Mouse (Mus musculus): ENCODE measurements around the gene Vmn1r191. TPM values are rescaled to one million over a fixed set of nuclear protein-coding genes. Genes with fewer than 3 reads are reported as not detected.
"Not testable (repeated sequence)": the region's sequence is repeated elsewhere in the genome, so short reads cannot be mapped to it uniquely, and the experiment has no call there.

The Vmn1r191 gene
- not detected in 2 replicates for polyA plus RNA-seq (2015; fragmentation: Nextera tagmentation; extraction: Ambion mirVana)

GRCm38 (mm10) chr13:22183869-22184268 is at the start of gene Vmn1r191:
Gene Vmn1r191, minus strand, starts transcription at chr13:22183969.
- H3K4me1 ChIP-seq = no peaks in the 10 kb centered on the region
- no peaks in the 10 kb centered on the region for H3K27me3 ChIP-seq (replicated peaks)
- no peak within 1 kb of the TSS for H3K4me3 ChIP-seq (replicated peaks)
- no peak for ATAC-seq (ENCODE audit: insufficient read depth, low FRiP score, low read depth)
- H3K9me3 ChIP-seq = no peaks in the 10 kb centered on the region
- no peak within 1 kb of the TSS for H3K4me2 ChIP-seq
- no peak within 1 kb of the TSS for H3K27ac ChIP-seq
- H3K36me3 ChIP-seq = no peaks in the 10 kb centered on the region
- 56% methylated on average over 1 of the region's 1 CpGs for WGBS
- H3K9ac ChIP-seq = no peak within 1 kb of the TSS

DNA sequence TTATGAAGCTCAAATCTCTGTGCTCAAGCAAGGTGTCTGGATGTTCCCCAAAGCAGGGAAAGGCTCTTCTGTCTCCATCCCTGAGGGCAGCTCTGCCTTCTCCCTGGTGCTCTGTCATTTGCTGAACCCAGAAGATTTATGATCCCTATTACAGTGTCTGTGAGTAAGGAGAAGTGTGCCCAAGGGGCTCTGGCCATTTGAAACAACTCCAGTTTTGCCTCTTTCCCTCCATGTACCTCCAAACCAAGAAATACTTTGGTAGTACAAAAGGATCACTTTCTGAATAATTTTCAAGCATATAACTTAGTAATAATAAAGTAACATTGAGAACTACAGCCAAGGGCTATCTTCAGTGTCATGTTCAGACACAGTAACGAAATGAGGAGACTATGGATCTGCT is 39.3 kb upstream of the Vmn1r191 start, which contains the start of gene Vmn1r193:
TSS of gene Vmn1r193 (minus strand) at position 101 of the 400 bp plus-strand sequence.
- H3K9me3 ChIP-seq; H3K27me3 ChIP-seq (replicated peaks); H3K4me3 ChIP-seq (replicated peaks); H3K4me1 ChIP-seq; ATAC-seq (ENCODE audit: insufficient read depth, low FRiP score, low read depth); H3K4me2 ChIP-seq; H3K27ac ChIP-seq; H3K9ac ChIP-seq; H3K36me3 ChIP-seq: not testable (repeated sequence)
- 78% methylated on average over 1 of the region's 1 CpGs for WGBS

DNA sequence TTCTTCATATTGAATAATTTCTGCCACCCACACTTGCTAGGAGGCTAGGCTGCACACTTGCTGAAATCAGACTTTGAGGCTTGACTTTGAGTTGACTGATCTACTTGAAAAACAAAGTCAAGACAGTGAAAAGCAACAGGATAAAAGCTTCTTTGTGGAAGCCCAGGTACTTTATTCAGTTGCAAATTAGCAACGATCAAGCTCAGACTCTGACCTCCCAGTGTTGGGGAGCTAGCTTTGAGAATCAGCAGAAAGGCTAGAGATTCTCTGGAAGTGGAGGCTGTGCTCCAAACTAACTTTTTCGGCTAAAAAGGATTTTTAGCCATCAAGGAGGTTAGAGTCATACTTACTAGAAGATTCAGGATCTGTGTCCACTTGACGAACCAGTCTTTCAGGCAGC is 9.0 kb upstream of the Vmn1r191 start:
- H3K4me3 ChIP-seq (replicated peaks); H3K9me3 ChIP-seq; H3K4me2 ChIP-seq; H3K4me1 ChIP-seq; H3K36me3 ChIP-seq; H3K27me3 ChIP-seq (replicated peaks); ATAC-seq (ENCODE audit: insufficient read depth, low FRiP score, low read depth); H3K27ac ChIP-seq; H3K9ac ChIP-seq: not testable (repeated sequence)
- WGBS = 71% methylated on average over 3 of the region's 3 CpGs

- Histone ChIP-seq H3K36me3 (no peaks in the 10 kb centered on the region), H3K27me3 (replicated peaks) (no peaks in the 10 kb centered on the region), H3K4me2 (no peak within 1 kb of the TSS), H3K9ac (no peak within 1 kb of the TSS), H3K27ac (no peak within 1 kb of the TSS), H3K4me1 (no peaks in the 10 kb centered on the region), H3K4me3 (replicated peaks) (no peak within 1 kb of the TSS), H3K9me3 (no peaks in the 10 kb centered on the region)
- ATAC-seq (ENCODE audit: insufficient read depth, low FRiP score, low read depth) = no peak
Observed at GRCm38 (mm10) chr13:22191041-22191440, 7.3 kb upstream of the Vmn1r191 start, which contains the start of gene Vmn1r192. Gene Vmn1r192, minus strand, starts transcription at chr13:22191141.

DNA sequence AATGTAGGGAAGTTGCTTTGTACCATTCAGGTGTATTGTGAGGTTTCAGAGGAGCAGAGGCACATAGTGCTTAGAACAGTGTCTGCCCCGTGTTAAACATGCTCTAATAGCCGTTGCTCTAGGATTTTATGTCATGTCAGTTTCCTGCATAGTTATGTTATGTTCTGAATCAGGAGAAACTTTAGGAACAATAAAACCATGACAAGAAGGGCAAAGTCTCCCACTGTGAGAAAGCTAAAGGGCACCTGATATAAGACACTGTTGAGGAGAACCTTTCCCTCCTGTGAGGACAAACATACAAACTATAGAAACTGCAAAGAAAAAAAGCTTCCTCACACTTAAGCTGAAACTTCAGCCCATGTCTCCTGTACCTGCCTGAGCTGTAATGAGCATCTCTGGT is 6.6 kb upstream of the Vmn1r191 start:
- ATAC-seq (ENCODE audit: insufficient read depth, low FRiP score, low read depth) = no peak
- Histone ChIP-seq H3K4me3 (replicated peaks) (no peak overlapping the region), H3K9me3 (no peaks in the 10 kb centered on the region), H3K36me3 (no peaks in the 10 kb centered on the region), H3K27ac (no peak overlapping the region), H3K4me2 (no peak overlapping the region), H3K4me1 (no peaks in the 10 kb centered on the region), H3K9ac (no peak overlapping the region), H3K27me3 (replicated peaks) (no peaks in the 10 kb centered on the region)
- 61% methylated on average over 2 of the region's 2 CpGs for WGBS

GRCm38 (mm10) chr13:22189313-22189712 is 5.5 kb upstream of the Vmn1r191 start:
- ATAC-seq (ENCODE audit: insufficient read depth, low FRiP score, low read depth) = peak; percentile 22; the same call in 1 of the 2 replicates
- Histone ChIP-seq H3K27ac (no peak overlapping the region), H3K9me3 (no peaks in the 10 kb centered on the region), H3K4me2 (no peak overlapping the region), H3K27me3 (replicated peaks) (no peaks in the 10 kb centered on the region), H3K4me1 (no peaks in the 10 kb centered on the region), H3K4me3 (replicated peaks) (no peak overlapping the region), H3K9ac (no peak overlapping the region), H3K36me3 (no peaks in the 10 kb centered on the region)
- WGBS = 30% methylated on average over 2 of the region's 2 CpGs

GRCm38 (mm10) chr13:22168416-22168815 is 15.4 kb downstream of the Vmn1r191 start:
- Histone ChIP-seq H3K9me3 (no peaks in the 10 kb centered on the region), H3K27ac (no peak overlapping the region), H3K4me2 (no peak overlapping the region), H3K36me3 (no peaks in the 10 kb centered on the region), H3K27me3 (replicated peaks) (no peaks in the 10 kb centered on the region), H3K4me1 (no peaks in the 10 kb centered on the region), H3K9ac (no peak overlapping the region), H3K4me3 (replicated peaks) (no peak overlapping the region)
- 90% methylated on average over 15 of the region's 15 CpGs for WGBS
- no peak for ATAC-seq (ENCODE audit: insufficient read depth, low FRiP score, low read depth)

DNA sequence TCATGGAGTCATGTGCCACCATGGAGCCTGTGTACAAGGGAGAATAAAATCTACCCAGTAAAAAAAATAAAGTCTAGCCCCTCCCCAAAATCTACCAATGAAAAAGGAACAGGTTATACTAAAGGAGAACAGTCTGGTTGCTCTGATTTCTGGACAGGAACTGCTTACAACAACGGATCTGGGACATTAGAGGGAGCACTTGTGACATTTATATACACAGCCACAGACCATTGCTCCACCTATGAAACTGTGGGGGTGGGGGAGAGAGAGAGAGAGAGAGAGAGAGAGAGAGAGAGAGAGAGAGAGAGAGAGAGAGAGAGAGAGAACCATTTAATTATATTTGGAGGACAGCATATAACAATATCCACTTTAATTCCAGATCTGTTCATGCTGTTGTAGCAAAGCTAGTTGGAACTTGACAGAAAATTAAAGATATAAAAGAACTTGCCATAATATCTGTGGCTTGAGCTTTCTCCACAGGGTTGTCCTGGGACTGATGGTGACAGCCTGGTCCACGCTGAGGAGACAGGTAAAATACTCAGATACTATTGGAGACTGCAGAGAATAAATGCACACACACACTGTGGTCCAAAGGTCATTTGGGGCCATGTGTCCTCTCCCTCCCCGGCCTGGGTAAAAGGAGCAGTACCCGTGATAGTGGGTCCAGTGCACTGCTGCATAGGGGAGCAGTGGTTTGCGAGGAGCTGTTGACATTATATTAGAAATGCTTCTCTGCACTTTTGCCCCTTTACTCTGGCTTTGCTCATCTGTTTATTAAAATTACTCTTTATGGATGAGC is 47.1 kb downstream of the Vmn1r191 start:
- not testable (repeated sequence) for ATAC-seq (ENCODE audit: insufficient read depth, low FRiP score, low read depth); H3K36me3 ChIP-seq; H3K27me3 ChIP-seq (replicated peaks); H3K9me3 ChIP-seq; H3K4me3 ChIP-seq (replicated peaks); H3K4me1 ChIP-seq; H3K9ac ChIP-seq; H3K27ac ChIP-seq; H3K4me2 ChIP-seq
- WGBS = 52% methylated on average over 5 of the region's 5 CpGs

Small RNAs within 50 kb of the gene (microRNA-seq; reads per million reads assigned to microRNA genes)
- gene Gm23282 (not detected), gene Gm25084 (not detected)

Other genes with a start within 250 kb of the Vmn1r191 start
- 7.8 and 8.5 TPM in 2 replicates for gene Zfp184, start 238.9 kb downstream of the Vmn1r191 start, polyA plus RNA-seq (2015; fragmentation: Nextera tagmentation; extraction: Ambion mirVana)
- gene Pom121l2, start 202.8 kb downstream of the Vmn1r191 start, polyA plus RNA-seq (2015; fragmentation: Nextera tagmentation; extraction: Ambion mirVana) = 0.09 and 0.12 TPM in 2 replicates
- gene Prss16, start 174.2 kb downstream of the Vmn1r191 start, polyA plus RNA-seq (2015; fragmentation: Nextera tagmentation; extraction: Ambion mirVana) = 0.94 and 1.5 TPM in 2 replicates
- gene Hist1h2ah, start 148.4 kb downstream of the Vmn1r191 start, polyA plus RNA-seq (2015; fragmentation: Nextera tagmentation; extraction: Ambion mirVana) = 4.9 and 13.3 TPM in 2 replicates
- gene Hist1h2bk, start 148.1 kb downstream of the Vmn1r191 start, polyA plus RNA-seq (2015; fragmentation: Nextera tagmentation; extraction: Ambion mirVana) = 4.6 and 5.5 TPM in 2 replicates
- gene Hist1h4i, start 142.6 kb downstream of the Vmn1r191 start, polyA plus RNA-seq (2015; fragmentation: Nextera tagmentation; extraction: Ambion mirVana) = 19.1 and 19.3 TPM in 2 replicates
- 36.1 and 42.9 TPM in 2 replicates for gene Hist1h2ag, start 141.0 kb downstream of the Vmn1r191 start, polyA plus RNA-seq (2015; fragmentation: Nextera tagmentation; extraction: Ambion mirVana)
- gene Hist1h2bj, start 140.8 kb downstream of the Vmn1r191 start, polyA plus RNA-seq (2015; fragmentation: Nextera tagmentation; extraction: Ambion mirVana) = 7.8 and 8.5 TPM in 2 replicates
- not detected in 2 replicates for gene Vmn1r188, start 99.5 kb downstream of the Vmn1r191 start, polyA plus RNA-seq (2015; fragmentation: Nextera tagmentation; extraction: Ambion mirVana)
- gene Vmn1r189, start 78.1 kb downstream of the Vmn1r191 start, polyA plus RNA-seq (2015; fragmentation: Nextera tagmentation; extraction: Ambion mirVana) = not detected in 2 replicates
- not detected in 2 replicates for gene Vmn1r192, start 7.2 kb upstream of the Vmn1r191 start, polyA plus RNA-seq (2015; fragmentation: Nextera tagmentation; extraction: Ambion mirVana)
- gene Vmn1r193, start 39.2 kb upstream of the Vmn1r191 start, polyA plus RNA-seq (2015; fragmentation: Nextera tagmentation; extraction: Ambion mirVana) = not detected in 2 replicates
- not detected in 2 replicates for gene Vmn1r194, start 60.2 kb upstream of the Vmn1r191 start, polyA plus RNA-seq (2015; fragmentation: Nextera tagmentation; extraction: Ambion mirVana)
- not detected in 2 replicates for gene Vmn1r195, start 86.6 kb upstream of the Vmn1r191 start, polyA plus RNA-seq (2015; fragmentation: Nextera tagmentation; extraction: Ambion mirVana)
- gene Vmn1r196, start 106.0 kb upstream of the Vmn1r191 start, polyA plus RNA-seq (2015; fragmentation: Nextera tagmentation; extraction: Ambion mirVana) = not detected in 2 replicates
- gene Vmn1r197, start 140.6 kb upstream of the Vmn1r191 start, polyA plus RNA-seq (2015; fragmentation: Nextera tagmentation; extraction: Ambion mirVana) = not detected in 2 replicates
- gene Vmn1r198, start 166.4 kb upstream of the Vmn1r191 start, polyA plus RNA-seq (2015; fragmentation: Nextera tagmentation; extraction: Ambion mirVana) = not detected in 2 replicates
- not detected in 2 replicates for gene Vmn1r199, start 195.8 kb upstream of the Vmn1r191 start, polyA plus RNA-seq (2015; fragmentation: Nextera tagmentation; extraction: Ambion mirVana)
- gene Vmn1r200, start 206.4 kb upstream of the Vmn1r191 start, polyA plus RNA-seq (2015; fragmentation: Nextera tagmentation; extraction: Ambion mirVana) = not detected in 2 replicates